Mouse (Mus musculus): ENCODE measurements around the gene Akr7a5. TPM values are rescaled to one million over a fixed set of nuclear protein-coding genes. Genes with fewer than 3 reads are reported as not detected.

The Akr7a5 gene
- polyA plus RNA-seq, 1 experiment from 2014 or later = 139 TPM

DNA sequence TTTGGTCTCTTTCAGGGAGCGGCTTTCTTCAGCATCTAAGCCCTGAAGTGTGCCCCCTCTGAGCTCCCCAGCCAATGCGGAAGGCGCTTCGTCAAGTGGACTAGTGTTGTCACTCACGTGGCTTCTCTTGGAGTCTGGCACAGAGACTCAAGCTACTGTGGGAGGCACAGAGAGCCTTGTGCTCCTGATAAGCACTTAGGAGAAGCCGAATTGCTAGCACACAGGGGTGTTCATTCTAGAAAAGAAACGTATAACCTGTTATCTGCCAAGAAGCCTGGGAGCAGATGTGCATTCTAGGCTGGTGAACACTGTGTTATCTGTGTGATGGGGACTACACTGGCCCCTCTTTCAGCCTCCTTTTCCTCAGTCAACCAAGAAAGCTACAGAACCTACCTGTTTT, 25.0 kb downstream of the Akr7a5 start:
- Histone ChIP-seq H3K4me2 (replicated peaks; ENCODE audit: low read depth, low read length) (no peak overlapping the region), H3K4me1 (ENCODE audit: control insufficient read depth, insufficient read depth, low read length) (no peaks in the 10 kb centered on the region), H3K36me3 (ENCODE audit: control insufficient read depth, insufficient read depth, low read length) (no peaks in the 10 kb centered on the region), H3K9ac (ENCODE audit: low read depth, low read length) (no peak overlapping the region), H3K4me3 (ENCODE audit: low read length) (no peak overlapping the region), H3K9me3 (ENCODE audit: control insufficient read depth, low read length) (no peaks in the 10 kb centered on the region), H3K27ac (ENCODE audit: low read depth, low read length) (no peak overlapping the region), H3K27me3 (ENCODE audit: control insufficient read depth, insufficient read depth, low read length) (no peaks in the 10 kb centered on the region; the same call in 1 of the 2 replicates)
- no peak for ATAC-seq (ENCODE audit: low FRiP score, low TSS enrichment)
- WGBS = 72% methylated on average over 7 of the region's 7 CpGs

DNA sequence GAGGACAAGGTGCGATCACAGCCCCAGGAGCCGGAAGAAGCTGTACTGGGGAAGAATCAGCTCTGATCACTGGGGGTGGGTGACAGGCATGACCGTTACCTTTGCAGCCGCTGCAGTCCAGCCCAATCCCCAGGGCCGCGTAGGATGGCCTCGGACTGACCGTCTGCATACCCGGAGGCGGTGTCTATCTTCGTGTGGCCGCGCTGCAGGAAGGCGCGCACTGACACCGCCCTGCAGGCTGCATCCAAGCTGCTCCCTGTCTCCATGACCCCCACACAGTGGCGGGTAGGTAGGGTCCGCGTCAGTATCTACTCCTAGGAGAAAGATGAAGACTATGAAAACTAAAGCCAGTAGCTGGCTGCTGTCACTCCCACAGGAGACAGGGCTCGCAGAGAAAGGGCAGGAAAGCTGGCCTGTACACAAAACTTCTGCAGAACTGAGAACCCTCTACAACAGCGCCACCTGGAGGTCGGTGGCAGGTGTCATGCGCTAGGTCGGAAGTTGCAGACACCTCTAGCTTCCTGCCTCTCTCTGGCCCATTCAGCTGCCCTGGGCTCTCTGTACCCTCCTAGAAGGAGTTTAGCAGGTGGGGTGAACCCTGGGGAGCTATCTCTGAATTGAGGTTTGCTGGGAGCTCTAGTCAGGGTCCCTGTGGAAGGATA, 26.4 kb downstream of the Akr7a5 start:
- Histone ChIP-seq H3K27ac (ENCODE audit: low read depth, low read length) (no peak overlapping the region), H3K9me3 (ENCODE audit: control insufficient read depth, low read length) (no peaks in the 10 kb centered on the region), H3K27me3 (ENCODE audit: control insufficient read depth, insufficient read depth, low read length) (no peaks in the 10 kb centered on the region; the same call in 1 of the 2 replicates), H3K4me1 (ENCODE audit: control insufficient read depth, insufficient read depth, low read length) (no peaks in the 10 kb centered on the region), H3K9ac (ENCODE audit: low read depth, low read length) (no peak overlapping the region; the same call in 1 of the 2 replicates), H3K4me2 (replicated peaks; ENCODE audit: low read depth, low read length) (peak overlapping the region; percentile 41), H3K36me3 (ENCODE audit: control insufficient read depth, insufficient read depth, low read length) (no peaks in the 10 kb centered on the region), H3K4me3 (ENCODE audit: low read length) (peak overlapping the region; percentile 21; the same call in 1 of the 2 replicates)
- 33% methylated on average over 24 of the region's 24 CpGs for WGBS
- no peak for ATAC-seq (ENCODE audit: low FRiP score, low TSS enrichment)

DNA sequence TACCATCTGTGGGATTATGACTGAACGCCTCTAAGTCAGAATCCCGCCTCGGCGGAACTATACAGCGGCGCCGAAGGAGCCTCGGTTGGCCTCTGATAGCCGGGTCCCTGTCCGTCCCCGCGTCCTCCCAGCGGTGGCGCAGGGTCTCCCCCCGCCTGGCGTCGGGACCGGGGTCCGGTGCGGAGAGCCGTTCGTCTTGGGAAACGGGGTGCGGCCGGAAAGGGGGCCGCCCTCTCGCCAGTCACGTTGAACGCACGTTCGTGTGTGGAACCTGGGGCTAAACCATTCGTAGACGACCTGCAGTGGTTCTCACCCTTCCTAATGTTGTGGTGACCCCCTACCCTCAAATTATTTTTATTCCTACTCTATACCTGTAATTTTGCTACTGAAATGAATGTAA, 27.6 kb downstream of the Akr7a5 start:
- ATAC-seq (ENCODE audit: low FRiP score, low TSS enrichment) = no peak
- Histone ChIP-seq H3K9me3 (ENCODE audit: control insufficient read depth, low read length) (no peaks in the 10 kb centered on the region), H3K36me3 (ENCODE audit: control insufficient read depth, insufficient read depth, low read length) (no peaks in the 10 kb centered on the region), H3K4me1 (ENCODE audit: control insufficient read depth, insufficient read depth, low read length) (no peaks in the 10 kb centered on the region), H3K4me3 (ENCODE audit: low read length) (no peak overlapping the region), H3K4me2 (replicated peaks; ENCODE audit: low read depth, low read length) (no peak overlapping the region), H3K9ac (ENCODE audit: low read depth, low read length) (no peak overlapping the region), H3K27ac (ENCODE audit: low read depth, low read length) (no peak overlapping the region), H3K27me3 (ENCODE audit: control insufficient read depth, insufficient read depth, low read length) (no peaks in the 10 kb centered on the region; the same call in 1 of the 2 replicates)
- 52% methylated on average over 33 of the region's 33 CpGs for WGBS

DNA sequence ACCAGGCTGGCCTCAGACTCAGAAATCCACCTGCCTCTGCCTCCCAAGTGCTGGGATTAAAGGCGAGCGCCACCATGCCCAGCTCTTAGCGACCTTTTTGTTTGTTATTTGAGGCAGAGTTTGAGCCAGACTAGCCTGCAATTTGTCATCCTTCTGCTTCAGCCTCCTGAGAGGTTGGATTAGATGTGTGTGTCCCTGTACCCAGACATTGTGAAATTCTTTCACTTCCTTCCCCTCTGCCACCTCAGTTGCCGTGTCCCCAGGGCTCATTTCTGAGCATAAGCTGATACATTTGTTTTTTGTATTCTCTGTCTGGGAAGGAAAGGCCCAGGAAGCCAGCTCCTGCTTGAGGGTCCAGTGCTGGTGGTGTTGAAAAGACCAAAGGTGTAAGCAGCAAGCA, 30.3 kb downstream of the Akr7a5 start:
- no peak for ATAC-seq (ENCODE audit: low FRiP score, low TSS enrichment)
- 73% methylated on average over 4 of the region's 4 CpGs for WGBS
- no peak overlapping the region for H3K27ac ChIP-seq (ENCODE audit: low read depth, low read length)

DNA sequence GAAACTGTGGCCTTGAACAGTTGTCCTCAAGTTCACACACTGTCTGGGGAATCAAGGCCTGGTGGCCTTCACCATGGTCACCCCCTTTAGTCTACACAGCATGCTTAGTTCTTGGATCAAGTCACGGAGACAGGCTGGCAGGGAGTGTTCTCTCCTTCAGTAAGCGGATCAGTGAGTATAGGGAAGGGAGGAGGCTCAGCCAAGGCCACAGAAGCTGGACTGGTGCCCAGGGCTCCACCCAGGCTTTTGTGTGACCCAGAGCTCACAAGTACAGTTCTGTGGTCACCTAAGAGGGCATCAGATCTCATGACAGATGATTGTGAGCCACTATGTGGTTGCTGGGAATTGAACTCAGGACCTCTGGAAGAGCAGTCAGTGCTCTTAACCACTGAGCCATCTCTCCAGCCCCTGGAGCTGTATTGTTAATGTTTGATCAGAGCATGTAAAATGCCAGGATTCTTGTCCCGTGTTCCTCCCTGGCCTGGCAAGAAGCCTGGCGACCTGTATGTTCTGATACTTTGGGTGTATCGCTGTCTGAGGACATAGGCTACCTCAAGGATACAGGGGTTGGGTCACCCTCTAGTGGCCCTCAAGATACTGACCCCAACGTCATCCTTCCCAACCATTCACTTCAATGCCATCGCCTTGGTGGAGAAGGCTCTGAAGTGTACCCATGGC, 31.2 kb downstream of the Akr7a5 start:
- no peak overlapping the region for H3K9ac ChIP-seq (ENCODE audit: low read depth, low read length)
- peaks cover 15% of the 10 kb centered on the region for H3K36me3 ChIP-seq (ENCODE audit: control insufficient read depth, insufficient read depth, low read length)
- H3K4me2 ChIP-seq (replicated peaks; ENCODE audit: low read depth, low read length) = no peak overlapping the region
- 77% methylated on average over 7 of the region's 7 CpGs for WGBS
- H3K4me3 ChIP-seq (ENCODE audit: low read length) = no peak overlapping the region
- no peak for ATAC-seq (ENCODE audit: low FRiP score, low TSS enrichment)
- no peaks in the 10 kb centered on the region; the same call in 1 of the 2 replicates for H3K27me3 ChIP-seq (ENCODE audit: control insufficient read depth, insufficient read depth, low read length)
- H3K27ac ChIP-seq (ENCODE audit: low read depth, low read length) = no peak overlapping the region
- H3K4me1 ChIP-seq (ENCODE audit: control insufficient read depth, insufficient read depth, low read length) = no peaks in the 10 kb centered on the region
- H3K9me3 ChIP-seq (ENCODE audit: control insufficient read depth, low read length) = no peaks in the 10 kb centered on the region

More for the DNA sequence above, 30.3 kb downstream of the Akr7a5 start:
- no peak overlapping the region for H3K9ac ChIP-seq (ENCODE audit: low read depth, low read length)
- H3K4me1 ChIP-seq (ENCODE audit: control insufficient read depth, insufficient read depth, low read length) = no peaks in the 10 kb centered on the region
- H3K36me3 ChIP-seq (ENCODE audit: control insufficient read depth, insufficient read depth, low read length) = peaks cover 6% of the 10 kb centered on the region
- H3K9me3 ChIP-seq (ENCODE audit: control insufficient read depth, low read length) = no peaks in the 10 kb centered on the region
- no peaks in the 10 kb centered on the region; the same call in 1 of the 2 replicates for H3K27me3 ChIP-seq (ENCODE audit: control insufficient read depth, insufficient read depth, low read length)
- H3K4me2 ChIP-seq (replicated peaks; ENCODE audit: low read depth, low read length) = no peak overlapping the region
- H3K4me3 ChIP-seq (ENCODE audit: low read length) = no peak overlapping the region

DNA sequence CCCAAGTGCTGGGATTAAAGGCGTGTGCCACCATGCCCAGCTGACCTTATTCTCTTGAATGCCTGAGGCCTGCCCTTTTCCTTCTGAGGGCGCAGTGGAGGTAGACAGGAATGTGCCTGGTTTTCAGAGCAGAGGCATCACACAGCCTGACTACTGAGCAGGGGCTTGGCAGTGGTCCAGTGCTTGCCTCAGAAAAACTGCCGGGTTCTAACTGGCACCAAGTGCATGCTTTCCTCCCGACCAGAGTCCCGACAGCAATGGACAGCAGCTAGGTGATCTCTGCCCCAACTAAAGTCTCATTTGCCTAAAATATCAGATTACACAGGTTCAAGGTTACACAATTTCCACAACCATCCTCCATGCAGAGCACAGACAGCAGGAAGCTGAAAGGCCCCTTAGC, 33.2 kb downstream of the Akr7a5 start:
- Histone ChIP-seq H3K9ac (ENCODE audit: low read depth, low read length) (no peak overlapping the region), H3K27me3 (ENCODE audit: control insufficient read depth, insufficient read depth, low read length) (no peaks in the 10 kb centered on the region), H3K27ac (ENCODE audit: low read depth, low read length) (no peak overlapping the region), H3K36me3 (ENCODE audit: control insufficient read depth, insufficient read depth, low read length) (peaks cover 34% of the 10 kb centered on the region), H3K4me3 (ENCODE audit: low read length) (no peak overlapping the region), H3K4me2 (replicated peaks; ENCODE audit: low read depth, low read length) (no peak overlapping the region), H3K9me3 (ENCODE audit: control insufficient read depth, low read length) (no peaks in the 10 kb centered on the region), H3K4me1 (ENCODE audit: control insufficient read depth, insufficient read depth, low read length) (no peaks in the 10 kb centered on the region)
- 59% methylated on average over 5 of the region's 5 CpGs for WGBS
- no peak for ATAC-seq (ENCODE audit: low FRiP score, low TSS enrichment)

DNA sequence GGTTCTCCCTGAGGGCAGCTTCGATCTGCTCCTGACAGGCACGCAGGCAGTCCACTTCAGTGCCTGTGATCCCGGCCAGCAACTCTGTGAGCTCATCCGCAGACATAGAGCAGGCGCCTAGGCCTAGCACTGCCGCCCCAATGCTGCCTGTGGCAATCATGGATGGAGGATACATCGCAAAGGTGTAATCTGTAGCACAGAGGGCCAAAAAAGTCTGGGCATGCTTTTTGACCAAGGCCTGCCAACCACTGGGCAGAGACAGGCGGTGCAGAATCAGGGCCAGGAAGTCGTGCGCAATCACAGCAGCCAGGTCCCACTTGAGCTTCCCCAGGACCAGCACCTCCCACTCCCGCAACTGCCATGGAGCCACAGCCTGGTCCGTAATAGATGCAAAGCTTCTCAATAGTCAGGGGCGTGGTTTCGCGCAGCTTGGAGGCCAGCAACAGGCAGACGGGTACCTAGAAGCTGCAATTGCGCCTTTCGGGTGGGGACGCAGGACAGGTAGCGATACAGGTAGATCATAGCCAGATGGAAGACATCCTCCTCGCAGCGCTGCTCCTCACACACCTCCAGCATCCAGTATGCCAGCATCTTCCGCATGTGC, 35.0 kb downstream of the Akr7a5 start:
- no peak overlapping the region for H3K9ac ChIP-seq (ENCODE audit: low read depth, low read length)
- H3K9me3 ChIP-seq (ENCODE audit: control insufficient read depth, low read length) = no peaks in the 10 kb centered on the region
- no peak for ATAC-seq (ENCODE audit: low FRiP score, low TSS enrichment)
- H3K4me3 ChIP-seq (ENCODE audit: low read length) = no peak overlapping the region
- H3K4me1 ChIP-seq (ENCODE audit: control insufficient read depth, insufficient read depth, low read length) = no peaks in the 10 kb centered on the region
- 80% methylated on average over 23 of the region's 23 CpGs for WGBS
- H3K27ac ChIP-seq (ENCODE audit: low read depth, low read length) = no peak overlapping the region
- no peaks in the 10 kb centered on the region for H3K27me3 ChIP-seq (ENCODE audit: control insufficient read depth, insufficient read depth, low read length)
- H3K4me2 ChIP-seq (replicated peaks; ENCODE audit: low read depth, low read length) = no peak overlapping the region
- H3K36me3 ChIP-seq (ENCODE audit: control insufficient read depth, insufficient read depth, low read length) = peaks cover 44% of the 10 kb centered on the region

DNA sequence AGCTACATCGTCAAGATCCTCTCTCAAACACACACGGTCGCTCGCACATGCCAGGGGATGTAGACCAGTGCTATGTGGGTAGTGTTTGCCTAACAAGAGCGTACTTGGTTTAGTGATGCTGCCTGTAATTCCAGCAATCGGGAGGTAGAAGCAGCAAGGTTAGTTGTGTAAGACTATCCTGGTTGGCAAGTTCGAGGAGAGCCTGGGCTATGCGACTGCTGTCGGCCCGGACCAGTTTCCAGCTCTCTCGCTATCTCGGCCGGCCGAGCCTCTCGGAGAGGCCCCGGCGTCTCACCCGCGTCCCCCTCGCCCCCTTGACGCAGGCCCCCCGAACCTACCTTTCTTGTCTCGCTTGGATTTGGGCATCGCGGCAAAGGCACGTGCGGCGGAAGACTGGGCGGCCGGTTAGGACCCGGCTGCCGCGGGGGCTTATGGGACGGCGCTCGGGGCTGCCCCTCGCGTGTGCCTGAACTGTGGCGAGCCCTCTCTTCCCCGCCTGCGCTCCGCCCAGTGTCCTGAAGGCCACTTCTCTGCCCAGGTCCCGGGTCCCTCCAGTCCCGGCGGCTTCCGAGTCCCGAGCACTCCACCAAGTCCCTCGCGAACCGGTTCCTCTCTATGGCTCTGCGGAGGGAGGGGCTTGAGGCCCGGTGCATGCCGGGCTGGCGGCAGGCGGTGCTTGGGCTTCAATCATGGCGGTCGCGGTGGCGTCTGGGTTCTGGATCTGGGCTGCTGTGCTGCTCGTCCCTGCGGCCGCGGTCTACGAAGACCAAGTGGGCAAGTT, 41.6 kb downstream of the Akr7a5 start, which contains the start of the genes Mrto4, Emc1 and Ubr4:
TSS of gene Mrto4 (minus strand) at position 646 of the 781 bp plus-strand sequence.
TSS of gene Emc1 (plus strand) at position 657 of the 781 bp plus-strand sequence.
TSS of gene Ubr4 (plus strand) at position 679 of the 781 bp plus-strand sequence.
- peak within 1 kb of the TSS; percentile 80 for H3K4me3 ChIP-seq (ENCODE audit: low read length)
- H3K4me2 ChIP-seq (replicated peaks; ENCODE audit: low read depth, low read length) = peak within 1 kb of the TSS; percentile 92
- H3K27me3 ChIP-seq (ENCODE audit: control insufficient read depth, insufficient read depth, low read length) = no peaks in the 10 kb centered on the region
- peaks cover 48% of the 10 kb centered on the region for H3K36me3 ChIP-seq (ENCODE audit: control insufficient read depth, insufficient read depth, low read length)
- H3K9me3 ChIP-seq (ENCODE audit: control insufficient read depth, low read length) = no peaks in the 10 kb centered on the region
- H3K4me1 ChIP-seq (ENCODE audit: control insufficient read depth, insufficient read depth, low read length) = peaks cover 9% of the 10 kb centered on the region
- H3K9ac ChIP-seq (ENCODE audit: low read depth, low read length) = peak within 1 kb of the TSS; percentile 91
- H3K27ac ChIP-seq (ENCODE audit: low read depth, low read length) = peak within 1 kb of the TSS; percentile 98
- under 1% methylated on average over 64 of the region's 64 CpGs for WGBS
- ATAC-seq (ENCODE audit: low FRiP score, low TSS enrichment) = peak; percentile 95
